Mouse (Mus musculus) liver, postnatal 0 days (tissue): Measurements from ENCODE around the gene Fgd5. TPM values are rescaled to one million over a fixed set of nuclear protein-coding genes. Genes with fewer than 3 reads are reported as not detected.

ENCODE experiments used
- ATAC-seq: fragments of 200-750 bp; cut with Nextera tagmentation; 2 replicates; pipeline ENCODE4 v1.8.0; 2017; ENCODE audit warnings: mild to moderate bottlenecking, moderate library complexity
- DNase-seq: peaks from one replicate; pipeline ENCODE4 v3.0.0-alpha.2; 2016
- H3K27ac ChIP-seq: fragments of 300-500 bp; sonication (generic); 2 replicates; pipeline ENCODE4 v1.5.1; 2014; ENCODE audit warnings: antibody characterized with exemption, moderate library complexity, mild to moderate bottlenecking, low read depth
- H3K27me3 ChIP-seq: fragments of 300-500 bp; sonication (generic); 2 replicates; pipeline ENCODE4 v1.6.1; 2014; ENCODE audit warnings: low read length, control low read depth, mixed read lengths; ENCODE audit not compliant: insufficient read depth
- H3K36me3 ChIP-seq: fragments of 300-500 bp; sonication (generic); replicated peaks from 2 replicates; pipeline ENCODE4 v1.6.1; 2014; ENCODE audit warnings: mild to moderate bottlenecking, control low read depth, low read length, moderate library complexity, mixed read lengths; ENCODE audit not compliant: insufficient read depth
- H3K4me1 ChIP-seq: fragments of 300-500 bp; sonication (generic); 2 replicates; pipeline ENCODE4 v1.6.1; 2014; ENCODE audit warnings: antibody characterized with exemption, mild to moderate bottlenecking, control low read depth; ENCODE audit not compliant: insufficient read depth
- H3K4me2 ChIP-seq: fragments of 300-500 bp; sonication (generic); 2 replicates; pipeline ENCODE4 v1.6.1; 2014; ENCODE audit warnings: low read depth, mild to moderate bottlenecking, low read length, moderate library complexity, mixed read lengths
- H3K4me3 ChIP-seq: fragments of 300-500 bp; sonication (generic); 2 replicates; pipeline ENCODE4 v1.5.1; 2014; ENCODE audit warnings: low read depth, low read length
- H3K9ac ChIP-seq: fragments of 300-500 bp; sonication (generic); replicated peaks from 2 replicates; pipeline ENCODE4 v1.6.1; 2014; ENCODE audit warnings: mild to moderate bottlenecking, moderate library complexity
- H3K9me3 ChIP-seq: fragments of 300-500 bp; sonication (generic); 2 replicates; pipeline ENCODE4 v1.6.1; 2016; ENCODE audit warnings: mild to moderate bottlenecking, control low read depth, low read length, mixed read lengths
- CTCF ChIP-seq: sonication (generic); IDR thresholded peaks from 2 replicates; pipeline ENCODE4 v1.5.1; 2016; ENCODE audit warnings: antibody characterized with exemption, low read depth
- EP300 ChIP-seq: IDR thresholded peaks from 2 replicates; pipeline ENCODE4 v1.6.1; 2016; ENCODE audit warnings: antibody characterized with exemption, low read depth, mild to moderate bottlenecking
- WGBS: fragments of 180-500 bp; shearing (Covaris S2); extraction: QIAGEN DNeasy Blood & Tissue Kit; methylation state at CpG from one replicate; pipeline ENCODE4 v1.1.7; 2014; ENCODE audit not compliant: insufficient replicate concordance; 5-methylcytosine and 5-hydroxymethylcytosine counted together
- polyA plus RNA-seq: library from polyadenylated mRNA; unstranded; fragments of >200 nt; fragmentation: Nextera tagmentation; extraction: Ambion mirVana; gene quantifications from 2 replicates; pipeline ENCODE4 v1.2.1, GENCODE M21; 2015

Fgd5 gene
- polyA plus RNA-seq, 1 experiment from 2014 or later = 2.3 TPM

DNA sequence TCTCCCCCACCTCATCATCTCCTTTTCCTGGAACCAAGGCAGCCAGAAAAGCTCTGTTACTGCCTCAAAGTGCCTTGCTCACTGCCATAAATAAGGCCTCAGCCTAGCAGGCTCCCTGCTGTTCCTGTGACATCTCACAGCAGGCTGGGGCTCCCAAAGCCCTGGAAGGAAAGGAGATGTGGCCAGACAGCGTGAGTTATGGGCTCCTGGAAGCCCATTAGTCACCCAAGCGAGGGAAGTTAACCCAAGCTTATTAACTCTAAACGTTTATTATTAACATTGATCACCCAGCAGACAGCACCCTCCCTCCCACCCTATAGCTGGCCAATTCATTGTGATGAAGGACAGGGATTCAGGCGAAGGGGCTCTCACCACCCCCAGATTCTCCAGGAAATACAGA is 15.2 kb upstream of the Fgd5 start:
- H3K9me3 ChIP-seq = no peaks in the 10 kb centered on the region
- ATAC-seq (no peak), DNase-seq (no peak)
- TF ChIP-seq CTCF (no peak), EP300 (no peak)
- no peak overlapping the region for H3K4me2 ChIP-seq
- 31% methylated on average over 4 of the region's 4 CpGs for WGBS
- H3K9ac ChIP-seq = no peak overlapping the region
- H3K36me3 ChIP-seq = no peaks in the 10 kb centered on the region
- H3K27me3 ChIP-seq = no peaks in the 10 kb centered on the region
- H3K27ac ChIP-seq = no peak overlapping the region
- H3K4me3 ChIP-seq = no peak overlapping the region
- H3K4me1 ChIP-seq = no peaks in the 10 kb centered on the region

DNA sequence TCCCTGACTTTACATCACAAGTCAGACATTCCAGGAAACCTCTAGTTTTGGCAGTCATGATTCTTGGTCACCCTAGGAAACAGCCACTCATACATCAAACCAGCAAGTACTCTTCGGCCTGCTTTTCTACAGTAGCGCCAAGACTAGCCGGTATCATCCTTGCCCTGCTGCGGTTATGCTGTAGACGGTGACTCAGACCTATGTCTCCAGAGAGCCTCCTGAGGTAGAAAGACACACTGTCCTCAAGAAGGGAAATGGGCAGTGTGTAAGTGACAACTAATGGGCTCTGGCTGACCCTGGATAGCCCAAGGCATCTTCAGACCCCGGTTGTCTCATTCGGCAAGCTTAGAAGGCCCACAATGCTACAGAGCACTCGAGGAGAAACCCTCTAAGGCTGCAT is 13.6 kb upstream of the Fgd5 start:
- WGBS = 82% methylated on average over 8 of the region's 8 CpGs
- ATAC-seq (no peak), DNase-seq (no peak)
- no peaks in the 10 kb centered on the region for H3K36me3 ChIP-seq
- no peak overlapping the region for H3K27ac ChIP-seq
- no peak overlapping the region for H3K4me2 ChIP-seq
- H3K4me1 ChIP-seq = no peaks in the 10 kb centered on the region
- no peak overlapping the region for H3K9ac ChIP-seq
- no peaks in the 10 kb centered on the region for H3K9me3 ChIP-seq
- TF ChIP-seq EP300 (no peak), CTCF (no peak)
- no peaks in the 10 kb centered on the region for H3K27me3 ChIP-seq
- H3K4me3 ChIP-seq = no peak overlapping the region

DNA sequence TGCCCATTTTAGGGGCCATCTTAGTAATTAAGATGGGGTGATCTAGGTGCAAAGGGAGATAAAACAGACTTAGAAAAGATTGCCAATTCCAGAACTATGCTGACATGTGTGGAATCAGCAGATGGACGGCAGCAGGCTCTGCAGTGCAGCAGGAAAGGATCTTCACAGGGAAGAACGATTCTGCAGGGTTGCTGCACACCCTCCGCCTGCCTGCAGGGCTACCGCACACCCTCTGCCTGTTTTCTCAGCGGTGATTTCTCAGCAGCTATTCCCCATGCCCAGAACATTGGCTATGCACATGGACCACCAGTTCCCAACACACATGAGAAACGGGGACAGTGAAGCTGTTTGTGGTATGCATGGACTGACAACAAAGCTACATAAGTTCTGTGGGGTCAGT is 12.7 kb upstream of the Fgd5 start:
- no peak for TF ChIP-seq EP300
- no peak for ATAC-seq
- Histone ChIP-seq H3K4me3 (no peak overlapping the region), H3K9ac (no peak overlapping the region), H3K4me1 (no peaks in the 10 kb centered on the region), H3K9me3 (no peaks in the 10 kb centered on the region), H3K36me3 (no peaks in the 10 kb centered on the region), H3K4me2 (no peak overlapping the region), H3K27me3 (no peaks in the 10 kb centered on the region), H3K27ac (no peak overlapping the region)
- WGBS = 64% methylated on average over 6 of the region's 6 CpGs
- DNase-seq = no peak

DNA sequence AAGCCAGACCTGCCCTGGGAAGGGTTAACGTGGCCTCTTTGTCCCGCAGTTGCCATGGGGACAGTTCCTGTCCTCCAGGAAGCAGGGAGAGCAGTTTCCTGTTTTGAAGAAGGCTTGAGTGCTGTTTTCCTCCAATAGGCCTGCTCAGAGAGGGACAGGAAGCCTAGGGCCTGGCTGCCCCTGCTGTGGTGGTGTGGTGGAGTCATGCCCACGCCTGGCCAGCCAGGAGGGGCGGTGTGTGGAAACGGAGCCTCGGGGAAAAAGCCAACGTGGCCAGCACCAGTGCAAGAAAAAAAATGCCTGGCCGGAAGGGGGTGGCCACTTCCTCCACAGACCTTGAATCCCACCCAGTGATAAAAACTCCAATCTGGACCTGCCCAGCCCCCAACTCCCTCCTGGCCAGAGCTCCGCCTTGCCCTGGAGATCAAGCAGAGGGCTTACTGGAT is 6.5 kb upstream of the Fgd5 start:
- no peak overlapping the region for H3K9ac ChIP-seq
- H3K4me3 ChIP-seq = no peak overlapping the region
- TF ChIP-seq CTCF (peak; percentile 20; the same call in 1 of the 2 replicates), EP300 (0 out of 2 replicates have a peak, but pooled peaks have one; percentile 46)
- no peaks in the 10 kb centered on the region for H3K36me3 ChIP-seq
- peak; percentile 50 for DNase-seq
- H3K27ac ChIP-seq = peak overlapping the region; percentile 57
- H3K9me3 ChIP-seq = no peaks in the 10 kb centered on the region
- 22% methylated on average over 9 of the region's 9 CpGs for WGBS
- H3K4me2 ChIP-seq = no peak overlapping the region
- peak; percentile 87 for ATAC-seq
- H3K27me3 ChIP-seq = peaks cover 5% of the 10 kb centered on the region; the same call in 1 of the 2 replicates
- H3K4me1 ChIP-seq = peaks cover 3% of the 10 kb centered on the region; the same call in 1 of the 2 replicates

DNA sequence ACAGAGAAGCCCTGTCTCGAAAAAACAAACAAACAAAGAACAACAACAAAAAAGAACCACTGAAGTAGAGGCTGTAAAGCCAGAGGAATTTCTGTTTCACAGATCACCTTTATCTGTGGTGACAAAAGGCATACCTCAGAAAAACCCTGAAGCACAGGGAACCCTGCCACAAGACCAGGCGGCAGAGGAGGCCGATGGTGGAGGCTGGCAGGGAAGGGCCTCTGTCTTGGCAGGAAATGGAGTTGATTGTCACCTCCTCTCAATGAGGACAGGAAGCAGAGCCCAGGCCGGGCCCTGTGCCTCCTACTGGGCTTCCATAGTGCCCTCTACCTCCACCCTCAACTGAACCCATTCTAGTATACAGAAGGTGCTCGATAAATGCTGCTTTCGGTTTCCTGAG is 4.7 kb upstream of the Fgd5 start:
- ATAC-seq = no peak
- 48% methylated on average over 6 of the region's 6 CpGs for WGBS
- TF ChIP-seq EP300 = no peak
- no peak for TF ChIP-seq CTCF
- H3K9me3 ChIP-seq = no peaks in the 10 kb centered on the region
- H3K4me3 ChIP-seq = no peak overlapping the region
- H3K36me3 ChIP-seq = no peaks in the 10 kb centered on the region
- no peak overlapping the region for H3K9ac ChIP-seq
- H3K27ac ChIP-seq = no peak overlapping the region
- no peak for DNase-seq
- H3K27me3 ChIP-seq = peaks cover 8% of the 10 kb centered on the region
- peaks cover 3% of the 10 kb centered on the region; the same call in 1 of the 2 replicates for H3K4me1 ChIP-seq
- no peak overlapping the region for H3K4me2 ChIP-seq

DNA sequence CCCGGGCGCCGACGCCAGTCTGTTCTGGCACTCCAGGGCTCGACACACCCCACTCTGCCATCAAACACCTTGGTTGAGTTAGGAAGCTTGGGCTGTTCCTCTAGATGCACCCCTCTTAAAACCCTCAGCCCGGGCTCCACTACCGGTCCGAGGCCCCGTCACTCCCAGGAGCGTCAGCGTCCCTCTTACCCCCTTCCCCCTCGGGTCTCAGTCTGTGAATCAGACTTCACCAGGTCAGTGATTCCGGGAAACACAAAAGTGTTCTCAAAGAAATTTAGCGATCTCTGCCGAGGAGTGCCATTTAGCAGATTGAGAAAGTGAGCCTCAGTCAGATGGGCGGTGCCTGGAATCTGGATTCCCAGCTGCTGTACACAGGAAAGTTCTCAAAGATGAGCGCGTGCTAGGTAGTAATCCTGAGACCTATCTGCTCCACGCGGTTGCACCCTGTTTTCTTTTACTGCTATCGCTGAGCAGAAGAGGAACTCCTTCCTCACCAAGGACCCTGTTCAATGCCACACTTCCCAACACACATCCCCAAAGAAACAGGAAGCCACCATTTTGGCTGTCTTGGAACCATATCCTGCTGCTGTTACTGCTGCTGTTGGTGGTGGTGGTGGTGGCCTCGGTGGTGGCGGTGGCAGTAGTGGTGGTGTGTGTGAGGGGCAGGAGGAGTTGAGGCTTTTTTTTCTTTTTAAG is 771 bp downstream of the Fgd5 start:
- H3K9me3 ChIP-seq = no peaks in the 10 kb centered on the region
- H3K4me3 ChIP-seq = peak overlapping the region; percentile 52
- no peaks in the 10 kb centered on the region for H3K4me1 ChIP-seq
- no peak overlapping the region; the same call in 1 of the 2 replicates for H3K9ac ChIP-seq
- no peak for DNase-seq
- no peaks in the 10 kb centered on the region for H3K36me3 ChIP-seq
- TF ChIP-seq CTCF (no peak), EP300 (no peak)
- peak overlapping the region; percentile 79 for H3K4me2 ChIP-seq
- ATAC-seq = no peak
- 4% methylated on average over 23 of the region's 23 CpGs for WGBS
- peaks cover 26% of the 10 kb centered on the region for H3K27me3 ChIP-seq
- H3K27ac ChIP-seq = no peak overlapping the region

DNA sequence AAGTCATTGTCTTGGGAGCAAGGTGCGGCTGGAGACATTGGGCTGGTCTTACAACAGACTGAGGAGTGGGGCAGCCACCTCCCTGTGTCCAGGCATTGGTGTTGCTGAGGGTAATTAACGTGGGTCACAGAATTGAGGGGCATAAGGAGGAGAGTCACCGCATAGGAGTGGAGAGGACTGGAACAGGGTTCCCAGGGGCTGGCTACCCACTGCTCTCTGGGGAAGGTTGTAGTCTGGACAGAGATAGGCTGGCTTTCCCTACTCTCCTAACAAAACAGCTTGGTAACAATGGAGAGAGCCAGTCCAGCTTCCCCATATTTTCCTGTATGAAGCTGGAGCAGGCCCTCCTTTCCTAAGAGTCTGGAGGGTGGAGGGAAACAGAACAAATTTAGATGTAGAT is 1.3 kb downstream of the Fgd5 start:
- Histone ChIP-seq H3K4me1 (no peaks in the 10 kb centered on the region), H3K36me3 (no peaks in the 10 kb centered on the region), H3K4me3 (peak overlapping the region; percentile 52), H3K9ac (no peak overlapping the region), H3K27me3 (peaks cover 26% of the 10 kb centered on the region), H3K9me3 (no peaks in the 10 kb centered on the region), H3K27ac (no peak overlapping the region), H3K4me2 (peak overlapping the region; percentile 79)
- DNase-seq = no peak
- no peak for ATAC-seq
- WGBS = 41% methylated on average over 3 of the region's 3 CpGs
- TF ChIP-seq CTCF (no peak), EP300 (no peak)
